In the genomic region with DNA sequence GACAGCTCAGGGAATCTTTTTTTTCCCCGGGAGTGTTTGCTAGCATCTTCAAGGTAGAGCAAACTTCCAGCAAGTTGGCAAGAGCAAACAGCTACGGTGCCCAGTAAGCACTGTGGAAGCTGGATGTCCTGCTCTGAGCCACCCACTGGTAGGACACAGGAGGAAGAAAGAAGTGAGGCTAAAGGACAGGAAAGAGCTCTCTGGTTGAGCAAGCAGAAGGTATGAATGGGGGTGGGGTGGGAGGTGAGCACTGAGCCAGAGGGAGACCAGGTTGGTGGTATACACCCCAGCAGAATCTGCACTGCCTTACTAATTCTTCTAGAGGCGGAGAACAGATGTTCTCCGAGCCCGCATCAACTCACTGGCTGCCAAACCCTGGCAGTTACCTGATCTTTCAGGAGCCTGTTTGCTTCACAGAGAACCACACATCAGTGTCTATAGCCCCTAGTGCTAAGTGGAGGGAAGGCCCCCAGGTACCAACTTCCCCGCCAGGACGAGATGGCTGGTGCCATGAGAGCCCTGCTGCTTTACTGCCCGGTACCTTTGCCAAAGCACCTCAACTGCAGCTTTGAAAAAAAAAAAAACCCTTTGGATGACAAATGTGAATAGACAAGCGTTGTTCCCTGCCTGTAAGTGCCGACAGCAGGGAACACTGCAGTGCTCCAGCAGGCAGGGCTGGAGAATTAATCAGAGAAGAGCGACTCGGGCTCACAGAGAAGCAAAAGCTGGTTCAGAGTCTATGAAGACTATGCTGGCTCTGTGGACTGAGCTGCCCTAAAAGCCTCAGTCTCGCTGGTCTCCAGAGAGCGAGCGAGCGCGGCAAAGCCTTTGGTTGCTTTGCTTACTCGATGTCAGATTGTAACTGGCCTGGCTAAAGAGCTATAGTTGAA, we compare ENCODE assay signal across 11 mouse cellular contexts. TPM values are rescaled to one million over a fixed set of nuclear protein-coding genes. Genes with fewer than 3 reads are reported as not detected.
A peak's percentile ranks its signal among the peaks of the same experiment; 100 is the strongest.
DNase-seq lines count a peak whose midpoint lies in the region; ATAC-seq and TF ChIP-seq lines count a peak whose summit lies in the region.
"Had no signal": no experiment of that assay in that cellular context is flagged by ENCODE, and none has a peak within 500 bp of the region (broad histone marks: within the 10 kb centered on the region; RNA-seq: fewer than 3 reads in every experiment).

No protein-coding gene starts in this region.

- no peak overlapping the region for H3K27ac ChIP-seq in forebrain, postnatal 0 days (ENCODE audit: low read depth, low read length)
- H3K27ac ChIP-seq in forebrain, embryonic 11.5 days (ENCODE audit: low read depth, low read length), result no peak overlapping the region
- no peak overlapping the region for H3K27ac ChIP-seq in cerebellum, adult 2 months (ENCODE audit: insufficient read depth, low read length)
- H3K27ac ChIP-seq in midbrain, embryonic 14.5 days (replicated peaks; ENCODE audit: low read depth, low read length), result no peak overlapping the region

- H3K27me3 ChIP-seq in forebrain, postnatal 0 days (ENCODE audit: insufficient read depth, low read length), result no peaks in the 10 kb centered on the region
- no peaks in the 10 kb centered on the region for H3K27me3 ChIP-seq in forebrain, embryonic 11.5 days (ENCODE audit: control insufficient read depth, insufficient read depth, low read length)
- no peaks in the 10 kb centered on the region for H3K27me3 ChIP-seq in cerebellum, adult 2 months (ENCODE audit: control insufficient read depth, insufficient read depth, low read length)
- no peaks in the 10 kb centered on the region for H3K27me3 ChIP-seq in midbrain, embryonic 14.5 days (ENCODE audit: control insufficient read depth, insufficient read depth, low read length)

- H3K4me1 ChIP-seq in forebrain, postnatal 0 days (ENCODE audit: insufficient read depth), result no peaks in the 10 kb centered on the region
- H3K4me1 ChIP-seq in forebrain, embryonic 11.5 days (replicated peaks; ENCODE audit: control insufficient read depth, insufficient read depth, low read length), result no peaks in the 10 kb centered on the region
- H3K4me1 ChIP-seq in cerebellum, adult 2 months (ENCODE audit: control insufficient read depth, insufficient read depth, low read length), result peaks cover 14% of the 10 kb centered on the region
- peaks cover 4% of the 10 kb centered on the region; the same call in 1 of the 2 replicates for H3K4me1 ChIP-seq in midbrain, embryonic 14.5 days (ENCODE audit: control insufficient read depth, insufficient read depth, low read length)

- H3K36me3 ChIP-seq in forebrain, postnatal 0 days (ENCODE audit: insufficient read depth), result no peaks in the 10 kb centered on the region
- no peaks in the 10 kb centered on the region for H3K36me3 ChIP-seq in forebrain, embryonic 11.5 days (ENCODE audit: control insufficient read depth, insufficient read depth, low read length)
- H3K36me3 ChIP-seq in midbrain, embryonic 14.5 days (ENCODE audit: control insufficient read depth, insufficient read depth, low read length), result no peaks in the 10 kb centered on the region

- H3K4me3 ChIP-seq in forebrain, postnatal 0 days (ENCODE audit: low read depth, low read length), result no peak overlapping the region
- no peak overlapping the region for H3K4me3 ChIP-seq in forebrain, embryonic 11.5 days (ENCODE audit: low read depth, low read length)
- H3K4me3 ChIP-seq in cerebellum, adult 2 months (replicated peaks; ENCODE audit: insufficient read depth, low read depth, low read length), result peak overlapping the region; percentile 56
- no peak overlapping the region for H3K4me3 ChIP-seq in midbrain, embryonic 14.5 days (replicated peaks; ENCODE audit: low read depth, low read length)

- peak overlapping the region; percentile 6; the same call in 1 of the 2 replicates for H3K4me2 ChIP-seq in forebrain, postnatal 0 days (ENCODE audit: low read depth)
- no peak overlapping the region for H3K4me2 ChIP-seq in forebrain, embryonic 11.5 days (ENCODE audit: low read depth, low read length, severe bottlenecking)
- H3K4me2 ChIP-seq in midbrain, embryonic 14.5 days (ENCODE audit: low read length), result peak overlapping the region; percentile 28

- 57% methylated on average over 18 of the region's 18 CpGs for WGBS in forebrain, postnatal 0 days
- 70% methylated on average over 18 of the region's 18 CpGs for WGBS in forebrain, embryonic 11.5 days
- WGBS in cerebellum, adult 2 months, result 14% methylated on average over 18 of the region's 18 CpGs
- WGBS in midbrain, embryonic 14.5 days, result 21% methylated on average over 18 of the region's 18 CpGs

- no peaks in the 10 kb centered on the region for H3K9me3 ChIP-seq in forebrain, postnatal 0 days (ENCODE audit: low read length)
- no peaks in the 10 kb centered on the region for H3K9me3 ChIP-seq in forebrain, embryonic 11.5 days (ENCODE audit: control insufficient read depth, low read length)
- no peaks in the 10 kb centered on the region for H3K9me3 ChIP-seq in midbrain, embryonic 14.5 days (ENCODE audit: control insufficient read depth, low read length)

- no peak for TF ChIP-seq POLR2A in cerebellum, adult 2 months (IDR thresholded peaks at IDR 0.05; ENCODE audit: borderline replicate concordance, insufficient read depth, low read length)

- TF ChIP-seq CTCF in forebrain, postnatal 0 days (IDR thresholded peaks at IDR 0.05; ENCODE audit: low read depth), result no peak
- TF ChIP-seq CTCF in cerebellum, adult 2 months (IDR thresholded peaks at IDR 0.05; ENCODE audit: borderline replicate concordance, insufficient read depth, low read depth, low read length), result no peak

- ATAC-seq in forebrain, postnatal 0 days, result peak; percentile 73; the same call in 1 of the 2 replicates
- no peak for ATAC-seq in forebrain, embryonic 11.5 days (replicated peaks; ENCODE audit: low FRiP score)
- peak; percentile 46; the same call in 1 of the 2 replicates for ATAC-seq in midbrain, embryonic 14.5 days (ENCODE audit: low FRiP score, low TSS enrichment)

- no peak overlapping the region for H3K9ac ChIP-seq in forebrain, postnatal 0 days
- no peak overlapping the region; the same call in 1 of the 2 replicates for H3K9ac ChIP-seq in forebrain, embryonic 11.5 days (ENCODE audit: low read length)
- H3K9ac ChIP-seq in midbrain, embryonic 14.5 days (replicated peaks; ENCODE audit: low read length), result 0 out of 2 replicates have a peak overlapping the region, but pooled peaks have one; percentile 14

- peak; percentile 39 for DNase-seq in forebrain, postnatal 0 days
- DNase-seq in forebrain, embryonic 11.5 days (ENCODE audit: low spot score), result no peak
- DNase-seq in cerebellum, adult 2 months, result peak; percentile 24 to 26
- DNase-seq in kidney, adult 11 months, result peak; percentile 39
- peak; percentile 72 for DNase-seq in midbrain, embryonic 14.5 days
- DNase-seq in lung, postnatal 14 days, result no peak
- DNase-seq in heart, postnatal 4 days, result no peak
- DNase-seq in layer of hippocampus, postnatal 36 days, result no peak
- DNase-seq: adrenal gland, postnatal 25 days; gastrocnemius, postnatal 10 days; lung, adult 2 months had no signal

RNA-seq across cellular contexts. Expression of a gene that starts 59.8 kb away (rescaled TPM):
- 20.9 and 30.0 TPM in 2 replicates for total RNA-seq in forebrain, postnatal 0 days (2014; rRNA removed)
- polyA plus RNA-seq in forebrain, postnatal 0 days (2015; fragmentation: Nextera tagmentation; extraction: Ambion mirVana), result 43.7 and 45.6 TPM in 2 replicates
- 40.7 and 45.4 TPM in 2 replicates for polyA plus RNA-seq in forebrain, embryonic 11.5 days (2014; fragmentation: Nextera tagmentation; extraction: Ambion mirVana)
- polyA plus RNA-seq in cerebellum, adult 2 months (2012; rRNA removed), result 22.4 and 26.1 TPM in 2 replicates
- 43.0 and 45.3 TPM in 2 replicates for polyA plus RNA-seq in midbrain, embryonic 14.5 days (2014; fragmentation: Nextera tagmentation; extraction: Ambion mirVana)
- 10 to 100 TPM; 16.7 to 18.3 TPM for total RNA-seq in heart, postnatal 4 days (2021)
- total RNA-seq in layer of hippocampus, postnatal 36 days (2021), result 10 to 100 TPM; 15.1 TPM

Comparison
In these comparisons a context has a peak if more than half of its experiments do, and no peak if none do; other contexts are left out.
1. DNase-seq: peak in forebrain, postnatal 0 days (single experiment), cerebellum, adult 2 months (2 of 2), kidney, adult 11 months (single experiment) and midbrain, embryonic 14.5 days (single experiment); none in forebrain, embryonic 11.5 days (single experiment), lung, postnatal 14 days (single experiment), heart, postnatal 4 days (single experiment) and layer of hippocampus, postnatal 36 days (0 of 2).